Mouse (Mus musculus): Measurements from ENCODE around the gene Olfr958.

Gene Olfr958

GRCm38 (mm10) chr9:39553946-39554345 is at the start of gene Olfr958:
Olfr958 (minus strand) TSS chr9:39554054.
- peak; percentile 21 to 49 for DNase-seq

- DNase-seq = peak; percentile 1 to 2
Measured at GRCm38 (mm10) chr9:39603333-39603845, 49.5 kb upstream of the Olfr958 start.

- peak; percentile 17 to 30 for DNase-seq
Measured at GRCm38 (mm10) chr9:39602536-39603332, 48.9 kb upstream of the Olfr958 start.

GRCm38 (mm10) chr9:39577050-39577449 is 23.2 kb upstream of the Olfr958 start:
- DNase-seq = no peak

GRCm38 (mm10) chr9:39575469-39575868 is 21.6 kb upstream of the Olfr958 start, which contains the start of gene Olfr959:
Olfr959 (minus strand) TSS chr9:39575569.
- DNase-seq = no peak

- DNase-seq = no peak
Measured at GRCm38 (mm10) chr9:39558349-39558647, 4.4 kb upstream of the Olfr958 start.

GRCm38 (mm10) chr9:39557529-39558348 is 3.9 kb upstream of the Olfr958 start:
- DNase-seq = no peak

- no peak for DNase-seq
Measured at GRCm38 (mm10) chr9:39550806-39551205, 3.0 kb downstream of the Olfr958 start.

- DNase-seq = no peak
Measured at GRCm38 (mm10) chr9:39523616-39524285, 30.1 kb downstream of the Olfr958 start.

GRCm38 (mm10) chr9:39518595-39518994 is 35.3 kb downstream of the Olfr958 start:
- DNase-seq = no peak

- DNase-seq = no peak
Measured at GRCm38 (mm10) chr9:39515531-39515930, 38.3 kb downstream of the Olfr958 start, which contains the start of gene Olfr957. Olfr957 (minus strand) TSS chr9:39515809.

GRCm38 (mm10) chr9:39509412-39509811 is 44.4 kb downstream of the Olfr958 start:
- peak in 1 of 2 experiments; percentile 2 for DNase-seq

GRCm38 (mm10) chr9:39508998-39509397 is 44.9 kb downstream of the Olfr958 start:
- peak; percentile 82 to 87 for DNase-seq
